Mouse (Mus musculus): ENCODE measurements around the gene Clasp1. TPM values are rescaled to one million over a fixed set of nuclear protein-coding genes. Genes with fewer than 3 reads are reported as not detected.

The Clasp1 gene
- total and polyA plus RNA-seq, 3 experiments: 13.9 to 21.3 TPM; not detected in 1

- Histone ChIP-seq H3K4me1 (ENCODE audit: control insufficient read depth in 1 of 2, insufficient read depth in 2 of 2, low read length in 2 of 2) (peaks cover 4 to 10% of the 10 kb centered on the region in 2 experiments; a peak in 3 of 4 replicates), H3K27me3 (ENCODE audit: control insufficient read depth in 1 of 2, insufficient read depth in 2 of 2, low read length in 2 of 2) (no peaks in the 10 kb centered on the region), H3K9me3 (replicated peaks; ENCODE audit: insufficient read depth, low read length) (no peaks in the 10 kb centered on the region), H3K9ac (ENCODE audit: control insufficient read depth, low read depth, low read length, poor library complexity, severe bottlenecking) (no peak overlapping the region), H3K27ac (ENCODE audit: control insufficient read depth, low read depth, low read length) (no peak overlapping the region), H3K36me3 (ENCODE audit: control insufficient read depth in 1 of 2, insufficient read depth in 2 of 2, low read length in 2 of 2) (peaks cover 5 to 10% of the 10 kb centered on the region in 2 experiments; a peak in 3 of 4 replicates), H3K79me2 (ENCODE audit: control insufficient read depth, insufficient read depth, low read length, poor library complexity) (no peaks in the 10 kb centered on the region), H3K4me3 (ENCODE audit: control insufficient read depth in 1 of 2, insufficient read depth in 1 of 2, low read depth in 2 of 2, low read length in 2 of 2) (no peak overlapping the region)
- TF ChIP-seq ELF1 (IDR thresholded peaks at IDR 0.05; ENCODE audit: low read depth, low read length) (no peak), TCF12 (IDR thresholded peaks at IDR 0.05; ENCODE audit: low read depth, low read length) (peak; percentile 70), MAZ (IDR thresholded peaks at IDR 0.05; ENCODE audit: low read depth, low read length) (no peak), GATA1 (IDR thresholded peaks at IDR 0.05; ENCODE audit: low read depth, low read length) (peak; percentile 69), CHD1 (IDR thresholded peaks at IDR 0.05; ENCODE audit: low read depth, low read length) (no peak), CHD2 (IDR thresholded peaks at IDR 0.05; ENCODE audit: low read length) (no peak), POLR2AphosphoS5 (IDR thresholded peaks at IDR 0.05; ENCODE audit: borderline replicate concordance, low read depth, low read length) (no peak), TBP (IDR thresholded peaks at IDR 0.05; ENCODE audit: low read depth, low read length) (no peak), MXI1 (IDR thresholded peaks at IDR 0.05; ENCODE audit: low read depth, low read length) (no peak), EP300 (IDR thresholded peaks at IDR 0.05; ENCODE audit: low read depth in 1 of 2, low read length in 2 of 2) (peak; percentile 57 to 81), TAL1 (IDR thresholded peaks at IDR 0.05; ENCODE audit: low read length) (peak; percentile 43; the same call in 1 of the 2 replicates)
- DNase-seq (ENCODE audit: low read depth, low spot score): peak; percentile 43
Measured at GRCm38 (mm10) chr1:118595395-118595794, 206.5 kb downstream of the Clasp1 start.

GRCm38 (mm10) chr1:118597475-118598213 is 208.8 kb downstream of the Clasp1 start:
- Histone ChIP-seq H3K4me3 (ENCODE audit: control insufficient read depth in 1 of 2, insufficient read depth in 1 of 2, low read depth in 2 of 2, low read length in 2 of 2) (no peak overlapping the region), H3K36me3 (ENCODE audit: control insufficient read depth in 1 of 2, insufficient read depth in 2 of 2, low read length in 2 of 2) (peaks cover 5 to 10% of the 10 kb centered on the region in 2 experiments; a peak in 3 of 4 replicates), H3K27me3 (ENCODE audit: control insufficient read depth in 1 of 2, insufficient read depth in 2 of 2, low read length in 2 of 2) (no peaks in the 10 kb centered on the region), H3K79me2 (ENCODE audit: control insufficient read depth, insufficient read depth, low read length, poor library complexity) (no peaks in the 10 kb centered on the region), H3K9ac (ENCODE audit: control insufficient read depth, low read depth, low read length, poor library complexity, severe bottlenecking) (no peak overlapping the region), H3K4me1 (ENCODE audit: control insufficient read depth in 1 of 2, insufficient read depth in 2 of 2, low read length in 2 of 2) (peaks cover 4 to 10% of the 10 kb centered on the region in 2 experiments; a peak in 3 of 4 replicates), H3K9me3 (replicated peaks; ENCODE audit: insufficient read depth, low read length) (no peaks in the 10 kb centered on the region), H3K27ac (ENCODE audit: control insufficient read depth, low read depth, low read length) (no peak overlapping the region)
- no peak for DNase-seq (ENCODE audit: low read depth, low spot score)
- TF ChIP-seq TCF12 (IDR thresholded peaks at IDR 0.05; ENCODE audit: low read depth, low read length): no peak
- no peak for TF ChIP-seq ZC3H11A (IDR thresholded peaks at IDR 0.05; ENCODE audit: low read depth, low read length)
- TF ChIP-seq ZKSCAN1 (IDR thresholded peaks at IDR 0.05; ENCODE audit: low read depth, low read length): no peak
- TF ChIP-seq SMC3 (IDR thresholded peaks at IDR 0.05; ENCODE audit: low read depth, low read length): no peak
- TF ChIP-seq CHD1 (IDR thresholded peaks at IDR 0.05; ENCODE audit: low read depth, low read length): no peak
- TF ChIP-seq GATA1 (IDR thresholded peaks at IDR 0.05; ENCODE audit: low read depth, low read length): no peak
- no peak for TF ChIP-seq TBP (IDR thresholded peaks at IDR 0.05; ENCODE audit: low read depth, low read length)
- no peak for TF ChIP-seq ETS1 (IDR thresholded peaks at IDR 0.05; ENCODE audit: low read depth, low read length)
- no peak for TF ChIP-seq KAT2A (conservative IDR thresholded peaks at IDR 0.05; ENCODE audit: low read depth, low read length)
- no peak for TF ChIP-seq MAZ (IDR thresholded peaks at IDR 0.05; ENCODE audit: low read depth, low read length)
- TF ChIP-seq ZNF384 (IDR thresholded peaks at IDR 0.05; ENCODE audit: low read depth, low read length): no peak
- TF ChIP-seq SIN3A (IDR thresholded peaks at IDR 0.05; ENCODE audit: low read length): no peak
- TF ChIP-seq MEF2A (IDR thresholded peaks at IDR 0.05; ENCODE audit: extremely low read depth, insufficient replicate concordance, low read depth, low read length, poor library complexity, severe bottlenecking): no peak

All from MEL (cell line).